Mouse (Mus musculus) cerebellum, adult (tissue): Measurements from ENCODE around the gene Lcn3.
"Not testable (repeated sequence)": the region's sequence is repeated elsewhere in the genome, so short reads cannot be mapped to it uniquely, and the experiment has no call there.

Experiments used
- ATAC-seq: cut with Nextera tagmentation; 2 replicates; pipeline ENCODE4 v1.9.2; 2017; ENCODE audit warnings: mild to moderate bottlenecking, moderate library complexity, mixed read lengths; ENCODE audit not compliant: insufficient number of reproducible peaks, low FRiP score, low TSS enrichment

The Lcn3 gene

DNA sequence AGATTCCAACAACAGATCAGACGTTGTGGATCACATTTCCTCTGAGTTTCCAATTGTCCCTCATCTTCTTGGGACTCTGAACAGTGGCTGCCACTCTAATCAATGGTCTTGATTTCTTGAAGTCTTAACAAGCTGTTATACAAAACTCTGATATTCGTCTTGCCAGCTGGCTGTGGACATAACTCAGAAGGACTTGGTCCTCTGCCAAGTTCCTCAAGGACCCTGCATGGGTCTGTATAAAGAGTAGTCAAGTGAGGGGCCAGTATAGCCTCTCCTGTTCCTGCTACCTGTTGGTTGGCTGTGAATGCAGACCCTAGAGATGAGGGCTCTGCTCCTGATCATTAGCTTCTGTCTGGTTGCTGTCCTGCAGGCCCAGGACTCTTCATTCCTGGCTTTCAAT, at the start of gene Lcn3:
Gene Lcn3 (plus strand): TSS at position 301 of the 400 bp plus-strand sequence.
- ATAC-seq, result no peak

DNA sequence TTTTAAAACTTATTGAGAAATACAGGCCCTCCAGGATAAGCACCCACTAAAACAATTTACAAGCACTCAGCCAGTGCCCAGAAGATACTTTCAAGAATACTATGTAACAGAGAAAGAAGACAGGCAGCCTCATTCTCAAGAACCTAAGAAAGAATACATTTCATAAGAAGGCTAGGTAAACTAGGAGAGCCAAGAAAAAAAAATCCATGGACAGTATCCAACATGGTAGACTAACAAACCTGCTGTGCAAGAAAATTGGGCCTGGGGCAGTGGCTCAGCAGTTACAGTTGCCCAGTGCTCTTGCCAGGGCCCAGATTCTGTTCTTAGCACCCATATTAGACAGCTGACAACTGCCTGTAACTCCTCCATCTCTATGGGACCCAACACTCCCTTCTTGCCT, 48.1 kb upstream of the Lcn3 start:
- no peak for ATAC-seq

DNA sequence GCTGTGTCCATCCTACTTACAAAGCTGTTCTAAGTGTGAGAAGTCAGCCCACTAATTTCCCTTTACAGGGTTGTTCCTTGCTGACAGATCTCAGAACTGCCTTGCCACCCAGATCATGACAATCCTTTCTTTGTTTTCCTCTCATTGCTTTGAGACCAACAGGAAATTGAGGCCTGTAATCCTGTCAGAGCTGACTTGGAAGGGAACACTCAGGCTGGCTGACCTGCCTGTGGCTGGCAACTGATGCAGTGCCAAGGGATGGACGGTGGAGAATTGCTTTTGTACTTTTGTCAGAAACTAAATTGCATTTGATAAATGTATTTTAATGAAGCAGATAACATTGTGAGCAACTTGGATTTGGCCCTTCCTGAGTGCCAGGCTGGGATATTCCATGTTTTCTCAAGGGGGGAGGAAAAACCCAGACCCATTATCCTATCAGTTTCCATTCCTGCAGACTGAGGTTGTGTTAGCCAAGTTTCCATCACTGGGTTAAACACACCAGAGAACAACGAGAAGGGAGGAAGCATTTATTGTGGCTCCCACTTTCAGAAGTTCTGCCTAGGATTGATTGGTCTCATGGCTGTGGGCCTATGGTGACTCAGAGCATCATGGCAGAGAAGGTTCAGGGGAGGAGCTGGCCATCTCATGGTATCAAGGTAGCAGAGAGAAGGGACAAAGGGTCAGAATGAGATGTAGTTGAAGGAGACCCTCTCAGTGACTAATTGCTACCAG, 32.0 kb upstream of the Lcn3 start:
- no peak for ATAC-seq

DNA sequence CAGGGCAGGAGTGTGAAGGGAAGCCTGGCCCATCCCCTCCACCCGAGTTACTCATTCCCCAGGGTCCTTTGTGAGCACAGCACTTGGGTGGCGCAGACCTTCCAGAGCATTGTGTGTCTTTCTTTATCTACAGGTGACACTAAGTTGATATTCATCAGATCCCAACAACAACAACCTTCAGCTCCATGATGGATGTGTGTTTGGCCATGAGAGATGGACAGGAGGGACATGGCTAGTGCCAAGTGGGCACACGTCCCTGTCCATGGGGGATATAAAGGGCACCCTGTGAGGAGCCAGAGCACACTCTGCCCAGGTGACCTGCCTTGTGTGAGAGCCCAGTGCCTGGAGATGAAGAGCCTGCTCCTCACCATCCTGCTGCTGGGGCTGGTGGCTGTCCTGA, 28.7 kb upstream of the Lcn3 start, which contains the start of gene Obp2b:
Gene Obp2b (plus strand): TSS at position 301 of the 400 bp plus-strand sequence.
- not testable (repeated sequence) for ATAC-seq

DNA sequence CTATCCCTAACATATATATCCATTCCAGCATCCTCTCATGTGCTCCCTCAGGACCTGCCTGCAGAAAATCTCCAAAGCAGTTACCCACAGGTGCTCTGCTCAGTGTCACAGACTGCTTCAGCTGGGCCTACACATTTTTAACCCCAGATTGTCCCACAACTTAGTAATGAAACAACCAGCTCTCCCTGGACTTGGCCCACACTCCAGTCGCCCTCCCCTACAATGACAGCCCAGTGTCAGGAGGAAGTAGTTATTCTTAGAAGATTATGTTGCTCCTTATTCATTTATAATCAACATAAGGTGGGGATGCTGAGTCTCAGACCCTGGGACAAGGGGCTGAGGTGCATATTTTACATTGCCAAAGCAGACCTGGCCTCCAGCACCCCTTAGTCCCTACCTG, 23.7 kb upstream of the Lcn3 start:
- no peak for ATAC-seq

DNA sequence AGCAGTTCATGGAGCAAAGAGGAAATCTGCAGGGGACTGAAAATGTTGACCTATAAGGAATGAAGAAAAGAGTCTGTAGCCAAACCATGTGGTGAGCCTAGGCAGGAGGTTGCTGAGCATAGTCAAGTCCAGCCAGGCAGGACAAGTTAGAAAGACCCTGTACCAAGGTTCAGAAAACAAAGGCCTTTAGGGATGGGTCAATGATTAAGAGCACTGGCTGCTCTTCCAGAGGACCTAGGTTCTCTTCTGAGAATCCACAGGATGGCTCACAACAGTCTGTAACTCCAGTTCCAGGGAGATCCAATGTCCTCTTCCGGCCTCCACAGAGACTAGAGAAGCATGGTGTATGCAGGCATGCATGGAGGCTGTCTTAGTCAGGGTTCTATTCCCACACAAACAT, 11.2 kb upstream of the Lcn3 start:
- no peak for ATAC-seq

DNA sequence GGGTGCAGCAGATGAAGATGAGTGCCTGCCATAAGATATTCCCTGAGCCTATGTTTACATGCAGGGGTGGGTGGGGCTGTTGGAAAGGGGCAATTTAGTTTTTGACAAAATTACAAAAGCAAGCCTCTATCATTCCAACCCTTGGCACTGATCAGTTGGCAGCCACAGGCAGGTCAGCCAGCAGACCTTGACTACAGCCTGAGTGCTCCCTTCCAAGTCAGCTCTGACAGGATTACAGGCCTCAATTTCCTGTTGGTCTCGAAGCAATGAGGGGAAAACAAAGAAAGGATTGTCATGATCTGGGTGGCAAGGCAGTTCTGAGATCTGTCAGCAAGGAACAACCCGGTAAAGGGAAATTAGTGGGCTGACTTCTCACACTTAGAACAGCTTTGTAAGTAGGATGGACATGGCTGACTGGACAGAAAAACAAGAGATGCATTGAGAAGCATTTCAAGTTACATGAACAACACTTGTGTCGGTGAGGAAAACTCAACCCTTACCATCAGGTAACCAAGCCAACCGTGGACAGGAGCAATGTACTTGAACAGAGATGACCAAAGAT, 7.2 kb upstream of the Lcn3 start:
- no peak for ATAC-seq

- ATAC-seq, result no peak
Measured at GRCm38 (mm10) chr2:25767764-25768163, 2.4 kb downstream of the Lcn3 start.

GRCm38 (mm10) chr2:25773507-25773906, 8.1 kb downstream of the Lcn3 start:
- ATAC-seq, result no peak

- ATAC-seq, result no peak
Measured at GRCm38 (mm10) chr2:25774640-25775039, 9.3 kb downstream of the Lcn3 start.

GRCm38 (mm10) chr2:25775991-25776390, 10.6 kb downstream of the Lcn3 start:
- ATAC-seq, result no peak

GRCm38 (mm10) chr2:25776717-25777116, 11.3 kb downstream of the Lcn3 start, which contains the start of gene Lcn11:
Lcn11 (plus strand) TSS chr2:25777017.
- ATAC-seq, result no peak

GRCm38 (mm10) chr2:25779076-25779475, 13.7 kb downstream of the Lcn3 start:
- ATAC-seq, result no peak

GRCm38 (mm10) chr2:25780921-25781320, 15.6 kb downstream of the Lcn3 start:
- ATAC-seq, result no peak

DNA sequence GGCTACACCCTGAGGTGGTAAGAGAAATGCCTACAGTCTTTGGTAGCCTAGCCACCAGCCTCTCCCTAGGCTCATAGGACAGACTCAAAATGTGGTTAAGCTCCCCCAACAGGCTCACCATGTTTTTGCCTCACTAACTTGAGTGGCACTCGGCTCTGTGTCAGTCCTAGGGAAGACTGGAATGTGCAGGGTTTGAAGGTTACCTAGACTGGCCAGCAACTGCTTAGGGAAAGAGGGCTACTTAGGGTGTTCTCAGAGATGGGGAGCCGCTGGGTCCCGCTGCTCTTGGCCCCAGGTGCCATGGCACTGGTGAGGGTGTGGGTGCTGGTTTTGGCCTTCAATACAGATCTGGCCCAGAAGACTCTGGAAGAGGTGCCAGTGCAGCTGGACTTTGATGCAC, 16.6 kb downstream of the Lcn3 start, which contains the start of gene Gm13539:
Gene Gm13539 (plus strand): TSS at position 301 of the 400 bp plus-strand sequence.
- no peak for ATAC-seq

GRCm38 (mm10) chr2:25785573-25786322, 20.4 kb downstream of the Lcn3 start:
- no peak for ATAC-seq

DNA sequence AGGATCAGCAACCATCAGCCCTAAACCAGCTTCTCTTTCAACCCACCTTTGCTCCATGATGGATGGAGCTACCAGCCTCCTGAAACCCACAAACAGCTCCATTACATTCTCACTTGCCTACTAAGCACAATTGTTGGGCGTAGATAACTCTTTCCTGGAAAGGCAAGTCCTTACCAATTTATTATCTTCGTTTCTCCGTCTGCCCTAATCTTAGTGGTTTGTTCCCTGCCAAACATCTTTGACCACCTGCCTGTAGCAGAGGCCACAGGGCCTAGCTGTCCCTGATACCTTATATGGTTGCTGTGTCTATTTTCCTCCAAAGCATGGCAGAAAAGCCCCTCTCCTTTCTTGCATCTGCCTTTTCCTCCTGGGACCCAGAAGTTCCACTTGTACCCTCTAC, 23.7 kb downstream of the Lcn3 start:
- no peak for ATAC-seq

DNA sequence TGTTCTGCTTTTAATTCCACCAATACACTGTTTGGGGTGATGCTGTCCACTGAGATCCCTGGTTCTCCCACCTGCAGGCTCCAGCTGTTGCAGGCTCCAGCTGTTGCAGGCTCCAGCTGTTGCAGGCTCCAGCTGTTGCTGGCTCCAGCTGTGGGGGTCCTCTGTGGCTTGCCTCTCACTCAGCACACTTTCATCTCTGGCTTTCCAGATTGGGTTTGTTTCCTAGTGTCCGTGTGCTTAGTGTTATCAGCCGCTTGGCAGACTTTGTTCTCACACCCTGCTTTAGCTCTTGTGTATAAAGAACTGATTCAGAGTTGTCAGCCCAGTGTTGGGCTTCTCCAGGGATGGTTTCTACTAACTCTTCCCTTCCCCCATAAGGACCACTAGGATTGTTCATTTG, 32.3 kb downstream of the Lcn3 start:
- no peak for ATAC-seq

DNA sequence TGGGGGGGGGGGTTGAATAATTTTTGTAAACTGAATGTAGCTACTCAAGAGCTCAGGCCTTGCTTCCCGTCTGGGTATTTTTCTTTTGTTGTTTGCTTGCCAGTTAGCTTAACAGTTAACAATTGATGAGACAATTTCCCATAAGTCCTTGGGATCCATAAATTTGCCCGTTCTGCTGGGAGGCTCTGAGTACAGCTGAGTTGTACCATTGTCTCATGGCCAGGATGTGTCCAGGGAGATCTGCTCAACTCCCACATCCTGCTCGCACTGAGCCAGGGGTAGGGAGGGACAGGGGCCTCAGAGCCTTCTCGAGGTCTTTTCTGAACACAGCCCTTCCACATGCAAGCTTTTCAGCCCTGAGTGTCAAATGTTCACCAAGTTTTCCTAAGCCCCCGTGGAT, 32.7 kb downstream of the Lcn3 start:
- ATAC-seq, result no peak

DNA sequence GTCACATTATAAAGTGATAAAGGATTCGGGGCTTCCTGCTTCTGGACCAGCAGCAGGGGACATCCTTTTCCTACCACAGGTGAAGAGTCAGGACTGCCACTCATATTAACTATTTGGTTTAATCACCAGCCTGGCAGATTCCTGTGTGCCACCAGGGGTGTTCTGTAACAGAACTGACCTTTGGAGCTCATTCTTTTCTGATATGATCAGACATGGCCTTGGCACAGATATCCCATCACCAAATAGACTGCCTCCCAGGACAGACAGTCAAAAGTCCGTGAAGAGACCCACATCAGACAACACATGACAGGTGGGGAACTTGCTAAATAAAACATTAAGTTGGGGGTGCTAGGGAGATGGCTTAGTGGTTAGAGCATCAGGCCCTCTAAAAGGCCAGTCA, 46.3 kb downstream of the Lcn3 start:
- no peak for ATAC-seq

DNA sequence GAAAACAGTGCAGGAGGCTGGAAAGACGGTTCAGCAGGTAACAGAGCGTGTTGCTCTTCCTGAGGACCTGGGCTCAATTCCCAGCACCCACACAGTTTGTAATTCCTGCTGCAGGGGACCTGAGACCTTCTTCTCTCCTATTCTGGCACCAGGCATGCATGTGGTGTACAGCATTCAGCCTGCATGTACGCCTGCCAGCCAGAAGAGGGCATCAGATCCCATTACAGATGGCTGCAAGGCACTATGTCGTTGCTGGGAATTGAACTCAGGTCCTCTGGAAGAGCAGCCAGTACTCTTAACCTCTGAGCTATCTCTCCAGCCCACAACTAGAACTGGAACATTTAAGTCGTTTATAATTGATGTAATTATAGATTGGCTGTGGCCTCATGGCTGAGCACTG, 48.0 kb downstream of the Lcn3 start:
- ATAC-seq, result no peak
